Mouse (Mus musculus): ENCODE results near the gene Pzp. TPM values are rescaled to one million over a fixed set of nuclear protein-coding genes. Genes with fewer than 3 reads are reported as not detected.

Pzp gene
- total and polyA plus RNA-seq, 3 experiments = not detected

DNA sequence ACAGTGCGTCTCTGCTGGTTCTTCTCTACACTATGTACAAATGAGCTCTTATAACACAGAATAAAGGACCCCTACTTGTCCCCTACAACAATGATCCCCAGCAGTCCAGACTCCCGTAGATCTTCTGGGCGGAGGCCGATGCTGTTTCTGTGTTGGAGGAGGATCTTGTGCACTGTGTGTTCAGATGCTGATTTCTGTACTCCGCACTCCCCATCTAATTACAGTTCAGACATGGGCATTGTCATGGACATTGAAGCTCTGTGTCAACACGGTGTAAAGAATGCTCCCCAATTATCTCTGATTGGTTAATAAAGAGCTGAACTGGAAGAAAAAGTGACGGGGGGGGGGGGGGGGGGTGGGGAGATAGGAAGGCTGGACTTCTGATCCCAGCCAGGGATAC, 60.5 kb downstream of the Pzp start:
- Histone ChIP-seq H3K4me1 (ENCODE audit: control insufficient read depth in 1 of 2, insufficient read depth in 2 of 2) (peaks cover 3 to 7% of the 10 kb centered on the region in 2 experiments; a peak in 3 of 4 replicates), H3K9me3 (replicated peaks; ENCODE audit: low read length) (peaks cover 3% of the 10 kb centered on the region), H3K79me2 (replicated peaks; ENCODE audit: control insufficient read depth, extremely low read depth, insufficient read depth, poor library complexity, severe bottlenecking) (no peaks in the 10 kb centered on the region), H3K27ac (ENCODE audit: insufficient read depth, low read depth) (no peak overlapping the region), H3K4me2 (ENCODE audit: insufficient read depth, low read depth, poor library complexity, severe bottlenecking) (no peak overlapping the region), H3K27me3 (replicated peaks) (peaks cover 6% of the 10 kb centered on the region), H3K9ac (ENCODE audit: insufficient read depth, low read depth) (no peak overlapping the region), H3K4me3 (replicated peaks in 1 of 3; ENCODE audit: low read depth in 2 of 3, low read length in 2 of 3, poor library complexity in 1 of 3) (no peak overlapping the region), H3K36me3 (replicated peaks in 1 of 2; ENCODE audit: control insufficient read depth in 1 of 2, insufficient read depth in 1 of 2, low read length in 1 of 2) (no peaks in the 10 kb centered on the region)
- TF ChIP-seq NRF1 (IDR thresholded peaks at IDR 0.05; ENCODE audit: low read depth, low read length) = no peak
- no peak for TF ChIP-seq HCFC1 (IDR thresholded peaks at IDR 0.05; ENCODE audit: low read depth, low read length)
- TF ChIP-seq UBTF (IDR thresholded peaks at IDR 0.05; ENCODE audit: low read depth, low read length) = no peak
- no peak for TF ChIP-seq TBP (conservative IDR thresholded peaks at IDR 0.05; ENCODE audit: low read depth, low read length)
- no peak for TF ChIP-seq MYC (IDR thresholded peaks at IDR 0.05; ENCODE audit: low read depth, low read length)
- TF ChIP-seq RCOR1 (conservative IDR thresholded peaks at IDR 0.05; ENCODE audit: low read depth, low read length) = no peak
- no peak for TF ChIP-seq E2F4 (IDR thresholded peaks at IDR 0.05; ENCODE audit: insufficient replicate concordance, low read depth, low read length)
- no peak for TF ChIP-seq ELF1 (IDR thresholded peaks at IDR 0.05; ENCODE audit: low read depth, low read length)
- TF ChIP-seq RAD21 (IDR thresholded peaks at IDR 0.05; ENCODE audit: low read depth, low read length) = no peak
- TF ChIP-seq GABPA (IDR thresholded peaks at IDR 0.05; ENCODE audit: insufficient replicate concordance, low read depth, low read length) = no peak
- TF ChIP-seq EP300 (IDR thresholded peaks at IDR 0.05; ENCODE audit: low read length) = no peak
- no peak for TF ChIP-seq USF1 (IDR thresholded peaks at IDR 0.05; ENCODE audit: low read depth, low read length)
- TF ChIP-seq SMC3 (IDR thresholded peaks at IDR 0.05; ENCODE audit: low read depth, low read length) = no peak
- TF ChIP-seq ZC3H11A (IDR thresholded peaks at IDR 0.05; ENCODE audit: low read depth, low read length) = no peak
- no peak for TF ChIP-seq CHD1 (IDR thresholded peaks at IDR 0.05; ENCODE audit: low read depth, low read length)
- TF ChIP-seq NELFE (IDR thresholded peaks at IDR 0.05; ENCODE audit: low read depth, low read length) = no peak
- TF ChIP-seq CHD2 (IDR thresholded peaks at IDR 0.05; ENCODE audit: low read length) = no peak
- TF ChIP-seq KAT2A (IDR thresholded peaks at IDR 0.05; ENCODE audit: insufficient replicate concordance, low read length) = no peak
- TF ChIP-seq POLR2A (IDR thresholded peaks at IDR 0.05; ENCODE audit: low read depth, low read length) = no peak
- dilution Hi-C loops (cut with MboI; ENCODE audit: extremely low pct_ligation_motif_present, extremely low pct_unique_long_range_greater_than_20kb, low sequenced_read_pairs) (no loop called here), in situ Hi-C loops (cut with MboI; ENCODE audit: low pct_ligation_motif_present, low pct_unique_long_range_greater_than_20kb, low sequenced_read_pairs) (no loop called here)
- DNase-seq (ENCODE audit: extremely low read depth) = no peak

DNA sequence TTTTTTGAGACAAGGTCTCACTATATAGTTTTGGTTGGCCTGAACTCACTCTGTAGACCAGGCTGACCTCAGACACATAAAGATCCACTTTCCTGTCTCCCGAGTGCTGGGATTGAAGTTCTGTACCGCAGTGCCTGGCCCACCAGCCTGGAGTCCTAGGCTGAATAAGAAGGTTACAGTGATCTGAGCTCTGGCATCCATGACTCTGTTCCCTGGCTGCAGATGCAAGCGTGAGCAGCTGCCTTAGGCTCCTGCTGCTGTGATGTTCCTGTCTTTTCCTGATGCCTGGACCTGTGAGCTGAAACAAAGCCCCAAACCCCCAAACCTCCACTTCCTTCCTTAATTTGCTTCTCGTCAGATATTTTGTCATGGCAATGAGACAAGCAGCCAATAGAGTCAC, 61.5 kb downstream of the Pzp start:
- Histone ChIP-seq H3K9ac (ENCODE audit: insufficient read depth, low read depth) (no peak overlapping the region), H3K27me3 (replicated peaks) (no peaks in the 10 kb centered on the region), H3K4me2 (ENCODE audit: insufficient read depth, low read depth, poor library complexity, severe bottlenecking) (no peak overlapping the region), H3K27ac (ENCODE audit: insufficient read depth, low read depth) (no peak overlapping the region), H3K4me3 (replicated peaks in 1 of 3; ENCODE audit: low read depth in 2 of 3, low read length in 2 of 3, poor library complexity in 1 of 3) (no peak overlapping the region), H3K79me2 (replicated peaks; ENCODE audit: control insufficient read depth, extremely low read depth, insufficient read depth, poor library complexity, severe bottlenecking) (no peaks in the 10 kb centered on the region), H3K36me3 (replicated peaks in 1 of 2; ENCODE audit: control insufficient read depth in 1 of 2, insufficient read depth in 1 of 2, low read length in 1 of 2) (no peaks in the 10 kb centered on the region), H3K4me1 (ENCODE audit: control insufficient read depth in 1 of 2, insufficient read depth in 2 of 2) (peaks cover 3 to 17% of the 10 kb centered on the region in 2 experiments; a peak in 3 of 4 replicates), H3K9me3 (replicated peaks; ENCODE audit: low read length) (peaks cover 3% of the 10 kb centered on the region)
- in situ Hi-C loops (cut with MboI; ENCODE audit: low pct_ligation_motif_present, low pct_unique_long_range_greater_than_20kb, low sequenced_read_pairs) = no loop called here
- dilution Hi-C loops (cut with MboI; ENCODE audit: extremely low pct_ligation_motif_present, extremely low pct_unique_long_range_greater_than_20kb, low sequenced_read_pairs) = no loop called here
- no peak for TF ChIP-seq ZC3H11A (IDR thresholded peaks at IDR 0.05; ENCODE audit: low read depth, low read length)
- no peak for TF ChIP-seq KAT2A (IDR thresholded peaks at IDR 0.05; ENCODE audit: insufficient replicate concordance, low read length)
- no peak for TF ChIP-seq BHLHE40 (IDR thresholded peaks at IDR 0.05; ENCODE audit: low read depth, low read length)
- no peak for TF ChIP-seq SIN3A (IDR thresholded peaks at IDR 0.05; ENCODE audit: low read length)
- no peak for TF ChIP-seq CTCF (conservative IDR thresholded peaks at IDR 0.05 in 1 of 2, IDR thresholded peaks at IDR 0.05 in 1 of 2; ENCODE audit: low read depth in 2 of 2, low read length in 2 of 2)
- no peak for TF ChIP-seq EP300 (IDR thresholded peaks at IDR 0.05; ENCODE audit: low read length)
- TF ChIP-seq ZMIZ1 (IDR thresholded peaks at IDR 0.05; ENCODE audit: low read depth, low read length) = no peak
- no peak for TF ChIP-seq RAD21 (IDR thresholded peaks at IDR 0.05; ENCODE audit: low read depth, low read length)
- no peak for TF ChIP-seq JUND (conservative IDR thresholded peaks at IDR 0.05; ENCODE audit: low read depth, low read length)
- TF ChIP-seq NRF1 (IDR thresholded peaks at IDR 0.05; ENCODE audit: low read depth, low read length) = no peak
- no peak for TF ChIP-seq PAX5 (IDR thresholded peaks at IDR 0.05; ENCODE audit: low read length)
- no peak for TF ChIP-seq GABPA (IDR thresholded peaks at IDR 0.05; ENCODE audit: insufficient replicate concordance, low read depth, low read length)
- no peak for TF ChIP-seq JUN (IDR thresholded peaks at IDR 0.05; ENCODE audit: insufficient read depth, low read depth, low read length)
- no peak for TF ChIP-seq TCF12 (IDR thresholded peaks at IDR 0.05; ENCODE audit: low read depth, low read length)
- no peak for TF ChIP-seq TBP (conservative IDR thresholded peaks at IDR 0.05; ENCODE audit: low read depth, low read length)
- TF ChIP-seq RCOR1 (conservative IDR thresholded peaks at IDR 0.05; ENCODE audit: low read depth, low read length) = no peak
- no peak for TF ChIP-seq ELF1 (IDR thresholded peaks at IDR 0.05; ENCODE audit: low read depth, low read length)
- no peak for TF ChIP-seq ZNF384 (IDR thresholded peaks at IDR 0.05; ENCODE audit: low read depth, low read length)
- TF ChIP-seq POLR2AphosphoS2 (IDR thresholded peaks at IDR 0.05; ENCODE audit: low read depth, low read length) = no peak
- no peak for DNase-seq (ENCODE audit: extremely low read depth)
